Mouse (Mus musculus): ENCODE measurements around the gene Olfr1352.
"Not testable (repeated sequence)": the region's sequence is repeated elsewhere in the genome, so short reads cannot be mapped to it uniquely, and the experiment has no call there.

Olfr1352 gene

GRCm38 (mm10) chr10:78980750-78981149, at the start of gene Olfr1352:
Gene Olfr1352 (plus strand): TSS chr10:78981050.
- in situ Hi-C loops (cut with MseI, MboI) = no loop called here

- in situ Hi-C loops (cut with MseI, MboI) = not testable (repeated sequence)
These were observed 30.5 kb upstream of the Olfr1352 start, which contains the start of gene Olfr8 for GRCm38 (mm10) chr10:78950336-78950735. Gene Olfr8 (plus strand): TSS chr10:78950636.

- in situ Hi-C loops (cut with MseI, MboI) = not testable (repeated sequence)
These were observed 17.8 kb upstream of the Olfr1352 start, which contains the start of gene Olfr1353 for GRCm38 (mm10) chr10:78963009-78963408. Gene Olfr1353 (plus strand): TSS chr10:78963309.

GRCm38 (mm10) chr10:79012172-79012571, 31.3 kb downstream of the Olfr1352 start, which contains the start of gene Olfr1351:
Gene Olfr1351 (plus strand): TSS chr10:79012472.
- in situ Hi-C loops (cut with MseI, MboI) = no loop called here

- in situ Hi-C loops (cut with MseI, MboI) = no loop called here
These were observed 47.6 kb downstream of the Olfr1352 start, which contains the start of gene Olfr57 for GRCm38 (mm10) chr10:79028441-79028840. Gene Olfr57 (plus strand): TSS chr10:79028741.

All from mouse trophoblast stem cell (cell line).